Mouse (Mus musculus): Measurements from ENCODE around the gene Edil3.

Gene Edil3

DNA sequence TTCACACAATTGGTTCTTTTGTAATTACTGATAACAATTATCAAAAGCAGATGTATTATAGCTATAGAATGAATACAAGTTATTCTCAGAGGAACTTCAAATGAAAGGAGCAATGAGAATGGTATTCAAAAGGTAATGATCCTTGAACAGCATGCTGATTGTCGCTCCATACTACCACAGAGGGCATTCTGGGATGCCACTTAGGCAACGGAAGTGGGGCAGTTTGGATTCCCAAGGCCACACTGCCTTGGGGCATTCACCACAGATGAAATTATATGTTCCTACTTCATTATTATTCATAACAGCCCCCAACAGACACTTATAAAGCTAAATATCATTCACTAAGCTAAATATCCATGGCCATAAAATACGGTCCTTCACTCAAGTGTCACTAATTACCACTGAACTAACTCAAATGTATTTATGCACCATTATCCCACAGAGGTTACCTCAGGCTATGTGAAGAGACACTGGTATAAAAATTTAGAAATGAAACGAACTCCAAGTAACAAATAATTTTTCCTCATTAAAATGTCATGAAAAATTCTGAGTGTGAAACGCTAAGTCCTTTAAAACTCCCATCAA is 550.5 kb downstream of the Edil3 start:
- no peaks in the 10 kb centered on the region for H3K27me3 ChIP-seq (ENCODE audit: insufficient read depth, low read length)
- no peak for TF ChIP-seq POU5F1 (IDR thresholded peaks at IDR 0.05; ENCODE audit: borderline replicate concordance, low read length)
- no peak for TF ChIP-seq CTCF (conservative IDR thresholded peaks at IDR 0.05; ENCODE audit: low read length)
- no peak for TF ChIP-seq NANOG (IDR thresholded peaks at IDR 0.05; ENCODE audit: borderline replicate concordance, low read length)
- H3K4me3 ChIP-seq (replicated peaks; ENCODE audit: low read length), result no peak overlapping the region
- no peaks in the 10 kb centered on the region for H3K9me3 ChIP-seq (ENCODE audit: low read length)
- H3K36me3 ChIP-seq (ENCODE audit: insufficient read depth, low read length), result no peaks in the 10 kb centered on the region
- H3K4me1 ChIP-seq (replicated peaks; ENCODE audit: low read depth, low read length), result no peaks in the 10 kb centered on the region

All from E14TG2a.4 (cell line).